Mouse (Mus musculus) thymus, postnatal 25 days (tissue): ENCODE data around the gene H2-M10.5.
"Not testable (repeated sequence)": the region's sequence is repeated elsewhere in the genome, so short reads cannot be mapped to it uniquely, and the experiment has no call there.

Source experiments
- DNase-seq: peaks from one replicate; pipeline ENCODE4 v3.0.0; 2022

H2-M10.5 gene

DNA sequence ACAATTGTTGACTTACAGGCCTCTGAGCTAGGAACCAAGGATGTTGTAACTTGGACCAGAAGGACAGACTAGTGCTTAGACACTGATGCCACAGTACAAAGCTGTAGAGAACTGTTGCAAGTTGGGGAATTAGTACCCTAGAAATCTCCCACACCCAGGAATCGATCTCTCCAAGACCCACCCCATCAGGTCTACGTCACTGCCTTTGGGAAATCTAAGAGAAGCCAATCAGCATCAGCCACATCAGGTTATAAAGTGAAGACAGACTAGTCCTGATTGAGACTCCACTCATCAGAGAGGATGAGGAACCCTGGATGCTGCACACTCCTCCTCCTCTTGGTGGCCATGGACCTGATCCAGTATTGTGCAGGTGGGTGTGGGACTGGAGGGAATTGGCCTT lies at the start of gene H2-M10.5:
H2-M10.5 (plus strand) TSS at position 301 of the 400 bp plus-strand sequence.
- not testable (repeated sequence) for DNase-seq

DNA sequence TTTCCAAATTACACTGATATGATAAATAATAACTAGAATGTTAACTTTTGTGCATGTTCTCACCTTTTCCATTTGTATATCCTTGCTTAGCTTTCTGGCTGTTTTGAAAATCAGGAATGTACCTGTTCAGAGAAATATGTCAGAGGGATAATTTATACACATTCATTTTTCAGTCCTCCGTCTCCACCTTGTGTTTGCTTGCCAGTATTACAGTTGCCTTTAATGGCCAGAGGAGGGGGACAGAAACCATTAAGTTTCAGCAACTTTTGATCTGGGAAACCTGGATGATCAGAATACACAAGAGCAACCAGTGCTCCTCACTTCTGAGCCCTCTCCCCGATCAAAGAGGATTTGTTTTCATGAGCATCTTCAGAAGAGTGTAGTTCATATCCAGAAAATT lies 46.7 kb upstream of the H2-M10.5 start:
- peak; percentile 3 for DNase-seq

DNA sequence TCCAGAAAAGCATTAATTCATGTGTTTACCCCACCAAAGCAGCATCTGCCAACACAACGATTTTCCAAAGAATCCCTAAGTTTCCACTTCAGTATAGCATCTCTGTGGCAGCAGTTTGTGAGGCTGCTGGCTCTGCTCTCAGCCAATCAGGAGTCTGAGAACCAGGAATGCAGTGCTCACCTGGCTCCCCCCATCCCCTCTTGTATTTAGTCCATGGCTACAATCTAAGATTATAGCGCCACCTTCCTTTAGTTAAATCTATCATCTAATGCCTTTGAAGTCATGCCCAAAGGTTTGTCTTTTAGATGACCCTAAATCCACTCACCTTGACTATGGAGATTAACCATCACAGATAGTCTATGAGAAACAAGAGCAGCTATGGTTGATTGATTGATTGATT lies 8.9 kb upstream of the H2-M10.5 start:
- DNase-seq = no peak

DNA sequence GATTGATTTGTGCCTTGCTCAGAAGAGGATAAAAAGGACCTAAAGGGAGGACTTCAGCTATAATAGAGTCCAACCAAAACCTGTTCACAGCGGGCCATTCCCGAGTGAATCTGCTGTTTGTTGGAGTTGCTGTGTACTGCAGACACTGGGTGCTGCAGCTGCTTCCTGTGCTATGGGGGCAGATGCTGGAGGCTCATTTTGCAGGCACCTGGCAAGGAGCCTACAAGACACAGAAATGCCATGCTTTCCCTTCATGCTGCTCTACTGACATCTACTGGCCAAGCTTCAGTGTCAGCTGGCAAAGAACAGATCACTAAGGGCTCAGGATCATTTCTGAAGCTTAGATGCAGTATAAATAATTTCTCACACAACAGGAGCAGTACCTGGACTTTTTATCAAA lies 8.5 kb upstream of the H2-M10.5 start:
- peak; percentile 37 for DNase-seq

DNA sequence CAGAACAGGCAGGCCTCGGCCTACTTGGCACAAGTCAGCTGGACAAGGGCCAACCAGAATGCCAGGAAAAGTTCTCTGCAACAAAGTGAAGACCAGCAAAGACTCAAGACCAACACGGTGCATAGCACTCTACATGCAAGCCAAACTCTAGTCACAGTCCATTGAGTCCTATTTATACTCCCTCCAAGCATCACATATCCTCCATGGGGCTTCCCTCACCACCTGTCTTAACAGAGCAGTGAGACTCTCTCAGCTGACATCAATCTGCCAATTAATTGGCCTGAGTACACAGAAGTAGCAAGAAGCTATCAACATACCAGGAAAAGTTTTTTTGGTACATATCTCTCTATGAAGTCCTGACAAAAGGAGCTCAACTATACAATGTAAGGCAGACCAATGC lies 7.3 kb upstream of the H2-M10.5 start:
- not testable (repeated sequence) for DNase-seq

DNA sequence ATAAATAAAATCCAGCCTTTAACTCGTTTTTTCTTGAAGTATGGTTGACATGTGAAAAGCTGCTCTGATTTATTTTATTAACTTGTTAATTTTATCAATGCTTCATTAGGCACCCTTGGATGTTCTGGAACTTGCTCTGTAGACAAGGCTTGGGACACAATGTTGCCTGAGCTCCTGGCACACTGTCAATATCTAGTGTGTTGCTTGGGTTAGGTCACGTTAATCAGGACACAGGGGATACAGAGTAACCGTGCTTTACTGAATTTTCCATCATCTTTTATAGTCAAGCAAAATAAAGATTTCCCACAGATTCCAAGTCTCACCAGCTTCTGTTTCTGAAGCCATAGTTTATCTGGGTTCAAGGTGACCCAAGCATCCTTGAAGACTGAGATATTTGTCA lies 8.8 kb downstream of the H2-M10.5 start:
- DNase-seq = no peak

DNA sequence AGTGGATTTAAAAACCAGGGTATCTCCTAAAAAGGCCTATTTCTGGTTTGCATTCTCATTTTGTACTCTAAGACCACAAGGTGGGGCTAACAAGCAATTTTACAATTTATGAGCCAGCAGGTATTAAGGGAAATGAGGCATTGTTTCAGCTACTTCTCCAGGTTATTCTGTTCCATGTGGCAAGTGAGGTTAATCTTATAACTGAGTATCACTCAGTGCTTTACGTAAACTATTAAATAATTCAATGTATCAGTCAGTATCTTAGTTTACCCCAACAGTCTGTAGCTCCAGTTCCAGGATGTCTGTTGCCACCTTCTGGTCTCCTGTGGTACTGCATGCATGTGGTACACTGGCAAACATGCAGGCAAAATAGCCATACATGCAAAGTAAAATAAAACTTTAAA lies 13.8 kb downstream of the H2-M10.5 start:
- DNase-seq = peak; percentile 37

DNA sequence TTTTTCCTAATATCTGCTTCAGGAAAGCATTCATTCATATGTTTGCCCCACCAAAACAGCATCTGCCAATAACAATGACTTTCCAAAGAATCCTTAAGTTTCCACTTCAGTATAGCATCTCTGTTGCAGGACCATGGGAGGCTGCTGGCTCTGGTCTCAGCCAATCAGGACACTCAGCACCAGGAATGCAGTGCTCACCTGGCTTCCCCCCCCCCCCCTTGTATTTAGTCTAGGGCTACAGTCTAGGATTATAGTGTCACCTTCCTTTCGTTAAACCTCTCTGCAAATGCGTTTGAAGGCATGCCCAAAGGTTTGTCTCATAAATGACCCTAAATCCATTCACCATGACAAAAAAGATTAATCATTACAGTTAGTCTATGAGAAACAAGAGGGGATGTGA lies 15.6 kb downstream of the H2-M10.5 start:
- DNase-seq = no peak

DNA sequence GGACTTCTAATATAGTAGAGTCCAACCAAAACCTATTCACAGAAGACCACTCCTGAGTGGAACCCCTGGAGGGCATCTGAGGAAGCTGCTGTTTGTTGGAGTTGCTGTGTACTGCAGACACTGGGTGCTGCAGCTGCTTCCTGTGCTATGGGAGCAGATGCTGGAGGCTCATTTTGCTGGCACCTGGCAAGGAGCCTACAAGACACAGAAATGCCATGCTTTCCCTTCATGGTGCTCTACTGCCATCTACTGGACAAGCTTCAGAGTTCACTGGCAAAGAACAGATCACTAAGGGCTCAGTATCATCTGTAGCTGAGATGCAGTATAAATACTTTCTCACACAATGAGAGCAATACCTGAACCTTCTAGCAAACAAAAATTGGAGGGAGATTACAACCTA lies 16.1 kb downstream of the H2-M10.5 start:
- peak; percentile 68 for DNase-seq

DNA sequence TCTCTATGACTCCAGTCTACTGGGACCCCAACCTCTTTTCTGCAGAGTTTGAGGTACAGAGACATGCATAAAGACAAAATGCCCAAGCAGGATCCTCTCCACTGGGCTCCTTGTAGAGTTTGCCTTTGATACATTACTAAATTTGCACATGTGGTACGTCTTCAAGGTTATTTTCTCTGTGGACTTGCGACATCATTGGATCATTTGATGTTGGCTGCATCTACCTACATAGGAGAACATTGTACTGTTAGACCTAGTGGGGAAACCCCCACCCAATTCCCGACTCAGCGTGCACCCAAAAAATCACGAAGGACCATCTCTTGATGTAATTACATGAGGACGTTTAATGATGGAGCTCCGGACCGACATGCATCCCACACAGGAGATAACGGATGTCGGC lies 26.8 kb downstream of the H2-M10.5 start:
- no peak for DNase-seq

DNA sequence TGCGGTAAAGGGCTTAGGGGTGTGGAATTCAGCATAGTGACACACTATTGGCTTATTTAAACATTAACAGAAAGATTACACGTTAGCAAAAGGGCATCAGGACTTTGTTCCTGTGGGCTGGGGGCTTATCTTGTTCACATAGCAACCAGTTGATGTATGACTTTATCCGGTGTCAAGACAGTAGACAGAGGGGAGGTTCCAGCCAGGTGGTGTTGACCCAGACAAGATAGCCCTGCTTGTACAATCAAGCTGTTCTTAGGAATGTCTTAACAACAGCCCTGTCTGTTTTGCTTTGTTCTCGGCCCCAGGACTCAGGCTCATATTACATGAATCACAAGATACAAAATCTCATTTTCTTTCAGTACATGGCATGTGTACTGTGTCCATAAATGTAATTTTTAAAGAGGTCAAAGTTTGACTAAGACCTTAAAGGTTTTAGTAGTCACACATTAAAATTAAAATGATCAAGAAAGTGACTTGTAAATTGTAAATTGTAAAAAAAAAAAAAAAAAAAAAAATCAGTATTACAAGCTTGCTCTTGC lies 27.3 kb downstream of the H2-M10.5 start:
- not testable (repeated sequence) for DNase-seq

DNA sequence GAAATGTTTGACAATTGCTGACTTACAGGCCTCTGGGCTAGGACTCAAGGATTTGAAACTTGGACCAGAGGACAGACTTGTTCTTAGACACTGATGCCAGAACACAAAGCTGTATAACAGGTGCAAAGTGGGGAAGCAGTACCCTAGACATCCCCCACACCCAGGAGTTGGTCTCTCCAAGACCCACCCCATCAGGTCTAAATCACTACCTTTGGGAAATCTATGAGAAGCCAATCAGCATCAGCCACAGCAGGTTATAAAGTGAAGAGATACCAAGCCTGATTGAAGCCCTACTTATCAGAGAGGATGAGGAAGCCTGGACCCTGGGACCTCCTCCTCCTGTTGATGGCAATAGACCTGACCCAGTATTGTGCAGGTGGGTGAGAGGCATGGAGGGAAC lies 39.2 kb downstream of the H2-M10.5 start, which contains the start of gene H2-M10.6:
H2-M10.6 (plus strand) TSS at position 301 of the 400 bp plus-strand sequence.
- no peak for DNase-seq

DNA sequence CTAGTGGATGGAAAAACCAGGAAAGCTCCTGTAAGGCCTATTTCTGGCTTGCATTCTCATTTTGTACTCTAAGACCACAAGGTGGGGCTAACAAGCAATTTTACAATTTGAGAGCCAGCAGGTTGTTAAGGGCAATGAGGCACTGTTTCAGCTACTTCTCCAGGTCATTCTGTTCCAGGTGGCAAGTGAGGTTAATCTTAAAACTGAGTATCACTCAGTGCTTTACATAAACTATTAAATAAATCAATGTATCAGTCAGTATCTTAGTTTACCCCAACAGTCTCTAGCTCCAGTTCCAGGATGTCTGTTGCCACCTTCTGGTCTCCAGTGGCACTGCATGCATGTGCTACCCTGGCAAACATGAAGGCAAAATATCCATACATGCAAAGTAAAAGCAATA lies 51.3 kb downstream of the H2-M10.5 start:
- DNase-seq = peak; percentile 65

DNA sequence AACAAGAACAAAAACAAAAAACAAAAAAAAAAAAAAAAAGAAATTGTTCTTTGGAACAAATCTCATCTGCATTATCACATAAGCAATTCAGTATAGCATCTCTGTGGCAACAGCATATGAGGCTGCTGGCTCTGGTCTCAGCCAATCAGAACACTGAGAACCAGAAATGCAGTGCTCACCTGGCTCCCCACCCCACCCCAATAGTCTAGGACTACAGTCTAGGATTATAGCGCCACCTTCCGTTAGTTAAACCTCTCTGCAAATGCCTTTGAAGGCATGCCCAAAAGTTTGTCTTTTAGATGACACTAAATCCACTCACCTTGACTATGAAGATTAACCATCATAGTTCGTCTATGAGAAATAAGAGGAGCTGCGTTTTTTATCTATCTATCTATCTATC lies 52.8 kb downstream of the H2-M10.5 start:
- DNase-seq = peak; percentile 10
